Mouse (Mus musculus) layer of hippocampus, postnatal 36 days (tissue): ENCODE measurements at regions not wholly inside any gene's neighbourhood (a gene's known extent, or its start where the extent isn't known, plus 50 kb on each side); places are given as distances from the start of the nearest gene placed in this dataset.

ENCODE experiments used
- DNase-seq, 2 experiments: peaks; one replicate each; pipeline ENCODE4 v3.0.0; 2022

DNA sequence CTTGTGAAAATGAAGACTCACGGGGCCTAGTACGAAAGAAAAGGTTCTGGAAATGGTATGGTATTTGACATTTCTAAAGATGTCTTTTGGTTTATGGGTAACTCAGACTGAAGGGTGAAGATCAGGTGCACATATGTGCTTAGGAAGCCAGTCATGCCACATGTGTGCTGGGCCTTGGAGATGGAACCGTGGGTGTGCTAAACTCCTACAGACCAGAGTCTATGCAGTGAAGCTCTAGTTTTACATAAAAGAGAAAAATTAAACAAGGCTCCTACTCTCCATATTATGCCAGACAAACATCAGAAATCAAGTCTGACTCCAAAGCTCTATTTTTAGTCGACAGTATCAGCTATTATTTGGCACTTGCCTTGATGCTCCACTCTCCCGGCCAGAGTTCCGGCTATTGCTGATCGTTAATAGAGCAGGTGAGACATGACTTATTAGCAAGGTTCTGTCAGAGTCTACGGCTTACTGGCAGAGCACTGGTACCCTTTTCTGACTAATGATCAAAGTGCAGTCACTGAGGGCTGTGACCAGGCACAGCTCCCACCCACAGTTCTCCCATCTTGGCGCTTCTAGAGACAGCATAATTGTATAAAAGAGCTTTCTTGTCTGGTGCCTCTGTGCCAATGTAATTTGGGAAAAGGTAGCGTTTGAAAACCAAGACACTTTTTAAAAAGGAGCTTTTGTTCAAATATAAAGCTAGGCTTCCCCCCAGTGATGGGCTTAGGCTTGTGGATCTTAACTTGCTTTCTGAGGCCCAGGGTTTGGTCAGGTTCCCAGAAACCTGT is 119.2 kb upstream of the Ccdc122 start:
- peak in 1 of 2 experiments; percentile 7 for DNase-seq

DNA sequence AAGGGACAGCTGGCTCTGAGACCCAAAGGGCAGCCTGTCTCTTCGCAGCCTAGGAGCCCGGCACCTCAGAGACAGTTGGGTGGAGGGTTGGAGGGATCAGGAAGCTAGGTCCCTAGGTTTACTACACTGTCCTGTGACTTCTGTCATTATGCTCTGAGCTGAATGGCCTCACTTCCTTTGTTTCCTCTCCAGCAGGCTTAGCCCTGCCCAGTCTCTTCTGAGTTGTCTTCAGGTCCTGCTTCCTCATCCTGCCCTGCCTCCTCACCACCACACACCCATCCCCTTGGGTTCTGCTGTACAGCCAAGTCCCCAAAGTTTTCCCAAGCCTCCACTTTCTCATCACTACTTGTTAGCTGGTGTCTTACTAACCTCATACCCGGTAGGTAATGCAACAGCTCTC is 122.7 kb upstream of the Ccdc122 start:
- no peak for DNase-seq

DNA sequence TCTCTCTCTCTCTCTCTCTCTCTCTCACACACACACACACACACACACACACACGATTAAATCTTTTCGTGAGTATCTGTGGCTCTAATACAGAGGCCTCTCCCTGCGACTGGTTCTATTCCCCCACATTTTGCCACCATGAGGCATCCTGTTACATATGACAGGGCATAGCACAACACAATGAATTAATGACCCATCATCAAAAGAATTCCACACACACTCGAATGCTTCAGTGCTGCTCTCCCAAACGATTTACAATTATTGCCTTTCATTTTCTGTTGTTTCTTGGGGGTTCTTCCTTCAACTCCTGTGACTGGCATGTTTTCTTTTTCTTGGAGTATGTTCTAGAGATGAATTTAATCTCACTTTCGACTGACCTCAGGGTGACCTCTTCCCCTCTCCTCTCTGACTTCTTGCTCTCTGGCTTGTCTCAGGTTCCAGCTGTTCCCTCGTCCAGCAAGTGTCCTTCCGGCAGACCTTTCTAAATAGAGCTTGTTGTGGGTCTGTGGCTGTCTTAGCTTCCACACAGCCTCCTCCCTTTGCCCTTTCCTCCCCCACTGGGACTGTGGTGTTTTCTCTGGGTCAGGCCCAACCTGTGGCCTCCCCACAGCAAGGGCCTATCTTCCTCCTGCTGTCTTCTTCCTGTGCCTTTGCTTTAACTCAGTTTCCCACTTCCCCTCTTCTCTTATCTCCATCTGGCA is 124.1 kb upstream of the Ccdc122 start:
- DNase-seq: no peak

DNA sequence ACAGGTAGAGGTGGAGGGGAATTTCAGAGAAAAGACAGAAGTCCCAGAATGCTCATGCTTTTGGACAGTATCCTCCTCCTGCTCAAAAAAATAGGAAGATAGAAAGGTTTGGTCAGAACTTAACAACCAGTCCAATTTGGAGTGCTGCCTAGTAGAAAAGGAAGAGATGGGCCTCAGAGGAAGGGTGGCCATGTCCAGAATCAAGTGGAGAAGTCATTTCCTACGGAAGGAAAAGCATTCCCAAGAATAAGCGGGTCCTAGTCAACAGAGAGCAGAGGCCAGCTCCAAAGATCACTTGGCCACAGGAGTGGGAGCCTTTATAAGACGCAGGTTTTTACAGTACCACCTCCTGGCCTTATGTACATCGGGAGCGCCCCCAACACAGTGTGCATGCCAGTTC is 125.3 kb upstream of the Ccdc122 start:
- DNase-seq: no peak

DNA sequence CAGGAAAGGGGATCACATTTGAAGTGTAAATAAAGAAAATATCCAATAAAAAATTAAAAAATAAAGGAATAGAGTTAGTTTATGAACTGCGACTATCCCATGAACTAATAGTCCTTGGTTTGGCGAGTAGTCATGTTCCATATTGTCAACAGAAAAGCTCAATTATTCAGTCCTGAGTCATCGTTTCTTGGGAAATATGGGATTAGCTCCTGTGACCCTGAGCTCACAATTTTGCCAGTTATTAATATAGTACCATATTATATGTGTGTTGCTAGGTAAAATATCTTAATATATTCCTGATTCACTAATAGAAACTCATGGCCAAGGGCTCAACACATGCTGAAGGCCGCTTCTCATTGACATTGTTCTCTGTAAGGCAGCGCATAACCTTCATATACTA is 126.4 kb upstream of the Ccdc122 start:
- no peak for DNase-seq

DNA sequence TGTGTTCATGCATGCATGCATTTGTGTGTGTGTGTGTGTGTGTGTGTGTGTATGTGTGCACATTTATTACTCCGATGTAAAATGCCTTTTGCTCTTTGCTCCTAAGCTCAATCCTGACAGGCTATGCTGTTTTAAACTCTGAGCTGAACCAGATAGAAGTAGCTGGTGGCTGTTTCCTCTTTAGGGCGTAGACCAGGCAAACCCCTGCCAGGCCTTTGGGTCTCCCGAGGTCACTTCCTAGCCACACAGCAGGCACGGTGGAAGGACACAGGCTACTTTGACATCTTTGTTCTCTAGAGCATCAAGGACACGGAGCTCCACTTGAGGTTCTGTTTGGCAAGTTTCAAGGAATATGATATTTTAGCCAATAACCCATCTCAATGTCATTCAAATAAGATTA is 128.6 kb upstream of the Ccdc122 start:
- no peak for DNase-seq

DNA sequence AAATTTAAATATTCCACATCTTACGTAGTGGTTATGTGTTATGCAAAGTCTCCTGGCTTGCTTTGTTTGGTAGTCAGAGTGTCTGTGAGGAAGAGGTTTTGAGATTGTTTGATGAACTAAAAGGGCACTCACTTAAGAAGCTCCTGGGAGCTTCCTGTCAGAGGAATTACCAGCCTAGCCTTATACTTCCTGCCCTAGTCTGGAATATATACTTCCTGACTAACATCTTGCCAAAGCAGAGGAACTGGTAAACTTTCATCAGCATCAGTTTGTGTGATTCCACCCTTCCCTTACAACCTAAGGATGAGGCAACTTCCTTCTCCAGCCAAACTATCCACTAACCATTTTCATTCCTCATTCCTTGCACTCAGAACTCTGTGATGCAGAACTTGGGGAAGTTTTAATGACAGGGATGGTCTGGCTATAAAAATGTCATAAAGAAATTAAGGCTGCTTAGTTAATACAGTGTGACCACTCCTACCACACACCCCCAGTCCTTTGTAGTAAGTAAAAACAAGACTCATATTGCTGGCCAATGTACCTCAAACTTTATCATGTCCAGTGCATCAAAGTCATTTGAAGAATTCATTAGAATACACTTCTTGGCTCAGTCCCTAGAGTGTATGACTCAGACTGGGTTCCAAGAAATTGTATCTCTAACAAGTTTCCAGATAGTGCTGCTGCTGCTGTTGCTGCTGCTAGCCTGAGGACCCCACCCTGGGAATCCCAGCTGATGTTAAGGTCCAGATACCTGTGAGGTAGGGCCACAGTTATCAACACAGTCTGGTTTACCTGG is 133.4 kb upstream of the Ccdc122 start:
- no peak for DNase-seq

DNA sequence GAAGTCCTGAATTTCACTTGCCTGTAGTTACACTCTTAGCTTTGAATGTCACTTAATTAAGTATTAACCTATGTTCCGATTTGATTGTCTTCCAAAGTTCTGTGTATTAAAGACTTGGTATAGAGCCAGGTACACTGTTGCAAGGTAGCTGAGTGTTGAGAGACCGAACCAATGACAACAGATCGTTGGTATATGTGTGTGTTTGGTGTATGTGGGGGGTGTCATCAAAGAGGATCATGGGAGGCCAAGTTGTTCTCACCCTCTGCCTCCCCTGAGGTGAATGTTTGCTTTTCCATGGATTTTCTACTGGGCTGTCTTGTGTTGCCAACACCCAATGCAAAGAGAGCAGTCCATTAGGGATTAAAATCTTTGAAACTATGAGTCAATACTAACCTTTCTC is 135.1 kb upstream of the Ccdc122 start:
- DNase-seq: no peak

DNA sequence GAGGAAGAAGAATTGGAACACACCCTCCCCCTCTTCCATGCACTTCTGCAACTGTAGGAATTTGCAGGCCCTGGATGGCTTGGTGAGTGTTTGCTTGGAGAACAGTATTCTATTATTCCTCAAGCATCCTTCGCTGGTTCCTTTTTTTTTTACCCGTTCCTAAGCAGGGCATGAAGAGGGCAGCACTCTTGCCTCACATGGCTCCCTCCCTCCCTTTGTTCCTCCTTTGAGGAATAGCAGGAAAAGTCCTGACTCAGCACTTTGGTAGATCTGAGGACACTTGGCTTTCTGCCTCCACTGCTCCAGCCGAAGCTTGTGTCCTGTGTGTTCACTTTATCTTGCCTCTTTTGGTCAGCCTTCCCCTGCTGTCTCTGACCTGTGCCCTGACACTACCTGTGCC is 137.2 kb upstream of the Ccdc122 start:
- no peak for DNase-seq

DNA sequence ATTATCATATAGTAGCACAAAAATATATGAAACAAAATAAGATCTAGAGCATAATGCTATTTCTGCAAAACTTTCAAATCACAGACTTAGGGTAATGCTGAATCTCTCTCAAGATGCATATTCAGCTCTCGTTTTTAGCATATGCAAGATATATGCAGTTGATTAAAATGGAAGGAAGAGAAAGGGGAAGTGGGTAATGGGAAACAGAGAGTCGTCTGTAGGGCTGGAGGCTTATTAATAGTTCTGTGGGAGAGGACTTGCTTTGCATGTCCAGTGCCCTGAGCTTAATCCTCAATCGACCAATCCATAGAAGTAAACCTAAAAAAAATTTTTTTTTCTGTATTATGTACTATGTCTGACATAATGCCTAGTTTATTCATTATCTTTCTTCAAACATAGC is 148.9 kb upstream of the Ccdc122 start:
- DNase-seq: no peak

DNA sequence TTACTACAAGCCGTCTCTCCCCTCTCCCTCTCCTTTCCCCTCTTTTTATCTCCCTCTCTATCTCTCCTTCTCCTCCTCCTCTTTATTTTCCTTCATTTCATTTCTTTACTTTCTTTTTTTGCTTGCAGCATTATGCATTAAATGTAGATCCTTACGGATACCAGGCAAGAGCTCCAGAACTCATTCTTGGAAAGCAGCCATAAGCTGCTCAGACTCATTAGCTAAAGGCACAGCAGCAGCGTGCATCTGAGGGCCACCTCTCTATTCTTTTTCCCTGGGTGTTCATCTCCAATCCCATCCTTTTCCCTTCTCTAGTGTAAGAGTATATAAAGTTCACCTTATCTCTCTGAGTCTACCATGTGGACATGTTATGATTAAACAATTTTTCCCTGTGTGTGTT is 149.4 kb upstream of the Ccdc122 start:
- DNase-seq: no peak

DNA sequence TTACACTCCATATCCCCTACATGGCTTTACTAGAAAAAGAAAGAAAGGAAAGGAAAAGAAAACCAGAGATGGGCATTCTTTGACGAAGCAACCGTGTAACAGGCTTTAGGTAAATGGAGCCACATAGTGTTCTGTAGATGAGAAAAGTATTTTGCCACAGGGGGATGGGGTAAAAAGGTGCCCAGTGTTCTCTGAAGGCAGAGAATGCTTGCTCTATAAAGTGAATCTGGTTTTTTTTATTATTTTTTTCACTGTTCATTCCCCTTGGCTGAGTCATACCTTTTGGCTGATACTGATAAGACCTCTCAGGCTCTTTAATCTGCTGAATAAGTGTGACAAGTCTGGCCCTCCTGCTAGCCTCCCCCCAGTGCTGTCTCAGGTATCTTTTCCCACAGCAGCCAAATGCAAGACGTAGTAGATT is 153.3 kb upstream of the Ccdc122 start:
- DNase-seq: no peak

DNA sequence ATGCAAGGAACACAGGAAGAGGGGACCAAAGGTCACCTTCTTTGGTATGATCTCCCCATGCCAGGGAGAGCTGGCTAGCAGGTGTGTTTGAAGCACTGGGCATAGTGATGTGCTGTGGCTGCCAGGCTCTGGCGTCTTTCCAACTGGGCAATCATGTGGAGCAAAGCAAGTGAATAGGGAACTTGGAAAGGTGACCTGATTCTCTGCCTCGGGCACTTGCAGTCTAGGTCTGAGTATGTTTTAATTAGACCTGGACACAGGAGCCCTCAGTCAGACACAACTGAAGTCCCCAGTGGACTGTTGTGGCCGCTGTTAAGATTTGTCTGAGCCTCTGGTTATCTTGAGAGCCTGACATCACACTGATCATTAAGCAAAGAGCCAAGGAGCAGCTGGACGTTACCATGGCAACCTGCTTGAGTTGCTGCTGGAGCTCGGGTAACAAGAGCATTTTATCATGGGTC is 153.8 kb upstream of the Ccdc122 start:
- DNase-seq: peak in 1 of 2 experiments; percentile 18

DNA sequence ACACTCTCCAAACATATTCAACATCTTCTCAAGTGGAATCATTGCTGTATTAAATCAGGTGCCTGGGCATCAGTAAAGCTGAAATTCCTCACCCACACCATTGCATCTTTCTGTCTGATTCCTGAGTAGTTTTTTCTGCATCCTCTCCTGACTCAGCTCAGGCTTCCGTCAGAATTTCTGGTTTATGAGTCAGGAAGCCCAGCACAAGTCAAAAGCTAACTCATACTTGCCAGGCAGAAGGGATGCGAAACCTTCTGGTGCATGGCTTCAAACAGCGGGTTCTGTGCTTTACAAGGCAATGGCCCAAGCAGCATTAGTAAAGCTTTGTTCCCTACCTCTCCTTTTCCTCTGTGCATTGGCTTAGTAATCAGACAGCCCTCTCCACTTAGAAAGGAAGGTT is 155.7 kb upstream of the Ccdc122 start:
- DNase-seq: no peak

DNA sequence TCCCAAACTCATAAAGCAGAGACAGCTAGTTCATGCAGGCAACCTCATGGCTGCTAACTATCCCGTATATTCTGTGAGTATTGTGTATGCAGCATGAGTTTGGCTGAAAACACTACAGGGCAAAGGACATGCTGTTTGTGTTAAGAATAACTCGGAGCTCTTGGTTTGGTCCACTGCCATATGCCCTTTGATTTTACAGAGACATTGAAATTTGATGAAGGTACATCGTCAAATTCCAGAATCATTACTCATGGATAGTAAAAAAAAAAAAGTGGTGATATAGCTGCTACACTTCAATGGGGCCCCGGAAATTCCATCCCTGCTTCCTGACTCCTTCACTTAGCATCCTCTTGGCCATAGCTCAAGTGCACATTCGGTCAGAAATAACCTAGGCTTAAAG is 159.3 kb upstream of the Ccdc122 start:
- no peak for DNase-seq

DNA sequence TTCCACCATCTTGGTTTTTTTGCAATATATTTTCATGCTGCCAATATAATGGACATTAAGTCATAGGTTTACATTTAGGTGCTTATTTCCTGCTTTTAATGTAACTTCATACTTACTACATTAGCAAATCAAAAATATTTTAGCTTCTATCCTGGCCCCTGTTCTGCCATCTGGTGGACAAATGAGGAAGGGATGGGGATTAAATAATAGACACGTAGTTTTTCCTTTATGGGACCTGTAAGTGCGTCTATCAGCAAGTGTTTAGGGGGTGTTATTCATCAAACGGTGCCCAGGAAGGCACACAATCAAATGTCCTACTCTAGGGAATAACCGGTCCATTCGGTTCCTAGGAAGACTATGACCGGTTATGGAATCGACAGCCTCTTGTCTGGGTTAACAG is 160.6 kb upstream of the Ccdc122 start:
- peak in 1 of 2 experiments; percentile 33 for DNase-seq

DNA sequence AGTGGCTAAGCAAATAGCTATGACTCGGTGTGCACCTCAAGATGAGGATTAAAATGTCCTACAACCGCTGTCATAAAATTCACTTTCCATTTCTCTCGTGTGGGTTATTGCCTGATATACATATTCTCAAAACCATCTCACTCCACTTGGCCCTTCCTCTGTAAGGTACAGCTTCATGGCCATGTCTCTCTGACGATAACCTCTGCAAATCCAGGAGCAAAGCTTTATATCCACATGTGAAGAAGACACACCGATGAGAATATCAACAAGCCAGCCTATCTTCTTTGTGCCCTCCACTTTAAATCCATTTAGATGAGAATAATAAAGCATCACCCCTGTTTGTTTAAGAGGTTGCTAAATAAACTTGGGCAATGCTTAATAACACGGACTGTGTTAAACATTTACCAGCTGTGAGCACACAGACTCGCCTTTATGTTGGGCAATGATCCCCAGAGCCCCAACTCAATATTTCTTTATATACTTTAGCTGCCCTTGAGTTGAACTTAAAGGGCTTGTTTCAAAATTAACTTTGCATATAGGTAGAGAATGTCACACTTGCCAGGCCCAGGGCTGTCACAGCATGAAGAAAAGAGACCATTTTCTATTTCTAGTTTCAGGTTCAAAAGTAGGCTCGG is 161.2 kb upstream of the Ccdc122 start:
- DNase-seq: no peak

DNA sequence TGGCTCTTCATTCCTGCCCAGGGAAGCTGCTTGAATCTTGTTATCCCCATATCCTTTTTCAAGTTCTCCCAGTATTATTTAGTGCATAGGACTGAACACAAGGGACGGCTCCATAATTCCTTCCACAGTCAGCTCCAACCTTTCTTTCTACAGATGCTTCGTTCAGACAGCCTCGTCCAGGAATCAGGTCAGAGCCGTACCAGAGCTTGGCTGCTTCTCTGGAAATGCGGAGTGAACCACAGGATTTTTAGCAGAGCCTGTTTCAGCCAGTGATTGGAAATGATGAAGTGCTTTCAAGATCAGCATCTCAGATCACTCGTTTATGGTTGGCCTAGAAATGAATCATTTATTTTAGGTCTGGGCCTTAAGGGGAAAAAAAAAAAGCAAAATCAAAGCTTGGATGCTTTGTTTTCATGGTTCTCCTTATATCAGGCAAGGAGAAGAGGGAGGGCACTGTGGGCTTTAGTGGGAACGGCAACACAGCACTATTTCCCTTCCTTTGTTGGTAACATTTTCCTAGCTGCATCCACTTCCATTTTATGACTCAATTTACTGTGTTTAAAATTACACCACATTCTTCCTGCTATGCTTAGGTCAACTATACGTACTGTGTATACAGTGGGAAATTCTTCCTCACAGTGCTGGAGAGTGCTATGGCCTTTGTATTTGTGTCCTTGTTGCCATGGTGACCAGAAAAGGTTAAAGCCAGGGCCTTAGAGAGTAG is 161.9 kb upstream of the Ccdc122 start:
- DNase-seq: no peak

DNA sequence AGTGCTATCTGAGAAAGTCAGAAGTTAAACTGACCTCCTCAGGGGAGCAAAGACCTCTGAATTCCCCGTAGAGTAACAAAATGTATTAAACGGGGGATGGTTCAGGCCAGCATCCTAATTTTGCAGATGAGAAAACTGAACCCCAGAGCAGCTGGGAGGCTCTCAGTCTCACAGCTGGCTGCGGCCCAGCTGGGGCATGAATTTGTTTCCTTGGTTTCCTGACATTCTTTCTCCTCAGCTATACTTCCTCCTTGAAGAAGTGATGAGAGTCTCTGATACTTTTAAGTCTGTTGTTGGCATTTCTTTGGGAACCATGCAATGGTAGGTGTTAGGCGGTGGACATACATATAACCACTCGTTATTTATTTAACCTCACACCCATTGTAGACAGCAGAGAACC is 162.9 kb upstream of the Ccdc122 start:
- DNase-seq: no peak

DNA sequence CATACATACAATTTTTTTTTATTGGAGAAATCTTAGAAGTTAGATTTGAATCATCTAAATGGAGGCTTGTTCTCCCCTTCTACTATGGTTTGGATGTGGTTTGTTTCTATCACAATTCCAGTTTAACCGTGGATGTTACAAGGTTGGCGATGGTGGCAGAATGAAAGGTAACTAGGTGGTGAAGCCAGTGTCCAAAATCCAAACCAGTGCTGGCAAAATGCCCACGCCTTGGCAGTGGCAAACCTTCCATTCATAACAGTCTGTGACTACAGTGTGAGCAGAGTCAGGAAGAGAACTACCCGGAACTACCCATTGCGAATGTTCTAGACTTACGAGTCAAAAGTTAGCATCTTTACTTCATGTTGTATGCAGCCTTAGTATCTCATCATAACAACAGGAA is 163.6 kb upstream of the Ccdc122 start:
- DNase-seq: no peak

DNA sequence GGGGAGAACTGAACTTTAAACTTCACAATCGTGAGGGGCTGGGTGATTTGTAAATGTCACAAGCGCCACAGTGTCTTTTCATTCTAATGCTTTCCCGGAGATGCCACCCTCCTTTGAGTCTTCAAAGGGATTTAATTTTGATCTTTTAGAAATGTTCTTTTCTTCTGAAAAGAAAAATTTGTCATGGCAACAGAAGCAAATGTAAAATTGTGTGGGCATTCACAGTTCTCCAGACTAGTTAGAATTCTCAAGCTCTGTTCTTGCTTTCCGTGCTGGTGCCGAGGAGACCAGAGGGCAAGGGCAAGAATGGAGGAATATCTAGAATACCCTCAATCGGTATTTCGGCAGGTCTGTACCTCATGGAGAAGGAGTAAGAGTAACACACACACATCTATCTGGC is 164.1 kb upstream of the Ccdc122 start:
- DNase-seq: no peak

DNA sequence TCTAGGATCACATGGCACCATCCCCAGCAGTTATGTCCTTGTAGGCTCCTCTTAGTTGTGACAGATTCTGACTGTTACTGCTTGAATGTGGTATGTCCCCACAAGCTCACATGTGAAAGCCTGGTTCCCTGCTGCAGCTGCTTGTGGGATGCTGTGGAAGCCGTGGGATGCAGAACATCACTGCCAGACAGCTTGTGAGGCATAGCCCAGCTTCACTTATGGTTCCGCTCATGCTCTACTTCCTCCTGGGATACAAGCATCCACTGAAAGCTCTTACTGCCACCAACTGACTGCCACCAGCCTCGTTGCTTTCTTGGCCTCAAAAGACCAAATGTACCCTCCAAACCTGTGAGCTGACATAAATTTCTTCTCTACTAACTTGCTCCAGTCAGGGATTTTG is 167.7 kb upstream of the Ccdc122 start:
- no peak for DNase-seq
